Mouse (Mus musculus): ENCODE measurements around the gene Gm45213. TPM values are rescaled to one million over a fixed set of nuclear protein-coding genes. Genes with fewer than 3 reads are reported as not detected.

Gene Gm45213
- polyA plus RNA-seq, 1 experiment from 2014 or later, result not detected

- H3K4me1 ChIP-seq, result no peaks in the 10 kb centered on the region
- no peaks in the 10 kb centered on the region for H3K27me3 ChIP-seq
- ATAC-seq (ENCODE audit: low FRiP score, low read depth), result no peak
- no peak overlapping the region for H3K27ac ChIP-seq (replicated peaks)
- H3K4me3 ChIP-seq, result no peak overlapping the region
- no peak overlapping the region for H3K4me2 ChIP-seq (replicated peaks)
- peaks cover 26% of the 10 kb centered on the region for H3K36me3 ChIP-seq
- H3K9ac ChIP-seq (replicated peaks), result no peak overlapping the region
- 83% methylated on average over 5 of the region's 5 CpGs for WGBS
- H3K9me3 ChIP-seq, result no peaks in the 10 kb centered on the region
Observed at GRCm38 (mm10) chr7:66094141-66094540, 50.7 kb downstream of the Gm45213 start.

- 90% methylated on average over 7 of the region's 7 CpGs for WGBS
- Histone ChIP-seq H3K4me2 (replicated peaks) (no peak overlapping the region), H3K27ac (replicated peaks) (no peak overlapping the region), H3K9ac (replicated peaks) (no peak overlapping the region), H3K36me3 (no peaks in the 10 kb centered on the region), H3K4me3 (no peak overlapping the region), H3K4me1 (no peaks in the 10 kb centered on the region), H3K9me3 (no peaks in the 10 kb centered on the region), H3K27me3 (peaks cover 12% of the 10 kb centered on the region; the same call in 1 of the 2 replicates)
- no peak for ATAC-seq (ENCODE audit: low FRiP score, low read depth)
Observed at GRCm38 (mm10) chr7:66098803-66099202, 55.4 kb downstream of the Gm45213 start.

GRCm38 (mm10) chr7:66101866-66102265, 58.5 kb downstream of the Gm45213 start:
- no peak for ATAC-seq (ENCODE audit: low FRiP score, low read depth)
- H3K9me3 ChIP-seq, result no peaks in the 10 kb centered on the region
- no peaks in the 10 kb centered on the region for H3K4me1 ChIP-seq
- no peak overlapping the region for H3K27ac ChIP-seq (replicated peaks)
- no peak overlapping the region for H3K4me2 ChIP-seq (replicated peaks)
- 13% methylated on average over 4 of the region's 4 CpGs for WGBS
- no peaks in the 10 kb centered on the region for H3K36me3 ChIP-seq
- peaks cover 22% of the 10 kb centered on the region for H3K27me3 ChIP-seq
- H3K4me3 ChIP-seq, result no peak overlapping the region
- no peak overlapping the region for H3K9ac ChIP-seq (replicated peaks)

- no peaks in the 10 kb centered on the region for H3K36me3 ChIP-seq
- 88% methylated on average over 5 of the region's 5 CpGs for WGBS
Observed at GRCm38 (mm10) chr7:66104531-66104930, 61.1 kb downstream of the Gm45213 start.

GRCm38 (mm10) chr7:66105771-66106170, 62.4 kb downstream of the Gm45213 start:
- ATAC-seq (ENCODE audit: low FRiP score, low read depth), result no peak
- WGBS, result 81% methylated on average over 4 of the region's 4 CpGs
- H3K9ac ChIP-seq (replicated peaks), result no peak overlapping the region
- no peaks in the 10 kb centered on the region for H3K9me3 ChIP-seq
- peaks cover 25% of the 10 kb centered on the region for H3K27me3 ChIP-seq
- H3K4me2 ChIP-seq (replicated peaks), result no peak overlapping the region
- H3K36me3 ChIP-seq, result no peaks in the 10 kb centered on the region
- no peak overlapping the region for H3K27ac ChIP-seq (replicated peaks)
- no peak overlapping the region for H3K4me3 ChIP-seq
- H3K4me1 ChIP-seq, result peaks cover 9% of the 10 kb centered on the region

More at GRCm38 (mm10) chr7:66104531-66104930, 61.1 kb downstream of the Gm45213 start:
- no peak for ATAC-seq (ENCODE audit: low FRiP score, low read depth)
- H3K9me3 ChIP-seq, result no peaks in the 10 kb centered on the region
- H3K27ac ChIP-seq (replicated peaks), result no peak overlapping the region
- no peak overlapping the region for H3K9ac ChIP-seq (replicated peaks)
- peaks cover 31% of the 10 kb centered on the region for H3K27me3 ChIP-seq
- no peak overlapping the region for H3K4me2 ChIP-seq (replicated peaks)
- H3K4me1 ChIP-seq, result peaks cover 5% of the 10 kb centered on the region
- H3K4me3 ChIP-seq, result no peak overlapping the region

- H3K27me3 ChIP-seq, result peaks cover 19% of the 10 kb centered on the region
- H3K27ac ChIP-seq (replicated peaks), result no peak overlapping the region
- no peak overlapping the region for H3K9ac ChIP-seq (replicated peaks)
- no peaks in the 10 kb centered on the region for H3K9me3 ChIP-seq
- H3K4me1 ChIP-seq, result peaks cover 15% of the 10 kb centered on the region
- no peak for ATAC-seq (ENCODE audit: low FRiP score, low read depth)
- WGBS, result 82% methylated on average over 7 of the region's 7 CpGs
- H3K36me3 ChIP-seq, result no peaks in the 10 kb centered on the region
- H3K4me3 ChIP-seq, result no peak overlapping the region
- no peak overlapping the region for H3K4me2 ChIP-seq (replicated peaks)
Observed at GRCm38 (mm10) chr7:66106581-66107056, 63.2 kb downstream of the Gm45213 start.

- Histone ChIP-seq H3K9ac (replicated peaks) (no peak overlapping the region), H3K36me3 (no peaks in the 10 kb centered on the region), H3K4me1 (peaks cover 18% of the 10 kb centered on the region), H3K9me3 (no peaks in the 10 kb centered on the region), H3K27me3 (peaks cover 19% of the 10 kb centered on the region), H3K4me2 (replicated peaks) (no peak overlapping the region), H3K4me3 (no peak overlapping the region), H3K27ac (replicated peaks) (no peak overlapping the region)
- 81% methylated on average over 11 of the region's 11 CpGs for WGBS
- no peak for ATAC-seq (ENCODE audit: low FRiP score, low read depth)
Observed at GRCm38 (mm10) chr7:66107206-66107605, 63.8 kb downstream of the Gm45213 start.

- Histone ChIP-seq H3K4me3 (no peak overlapping the region), H3K9me3 (no peaks in the 10 kb centered on the region), H3K4me2 (replicated peaks) (no peak overlapping the region), H3K27ac (replicated peaks) (no peak overlapping the region), H3K9ac (replicated peaks) (no peak overlapping the region), H3K27me3 (peaks cover 19% of the 10 kb centered on the region), H3K36me3 (no peaks in the 10 kb centered on the region), H3K4me1 (peaks cover 22% of the 10 kb centered on the region)
- 9% methylated on average over 7 of the region's 7 CpGs for WGBS
- no peak for ATAC-seq (ENCODE audit: low FRiP score, low read depth)
Observed at GRCm38 (mm10) chr7:66107930-66108329, 64.5 kb downstream of the Gm45213 start.

- Histone ChIP-seq H3K27ac (replicated peaks) (peak within 1 kb of the TSS; percentile 96), H3K9ac (replicated peaks) (peak within 1 kb of the TSS; percentile 93), H3K4me3 (peak within 1 kb of the TSS; percentile 94), H3K4me2 (replicated peaks) (peak within 1 kb of the TSS; percentile 88), H3K36me3 (no peaks in the 10 kb centered on the region), H3K4me1 (peaks cover 30% of the 10 kb centered on the region), H3K27me3 (peaks cover 19% of the 10 kb centered on the region), H3K9me3 (no peaks in the 10 kb centered on the region)
- under 1% methylated on average over 79 of the region's 123 CpGs for WGBS
- ATAC-seq (ENCODE audit: low FRiP score, low read depth), result peak; percentile 90
Observed at GRCm38 (mm10) chr7:66108961-66109854, 65.8 kb downstream of the Gm45213 start, which contains the start of gene Chsy1. Chsy1 (plus strand) TSS chr7:66109515.

- WGBS, result under 1% methylated on average over 62 of the region's 77 CpGs
- H3K27ac ChIP-seq (replicated peaks), result peak overlapping the region; percentile 96
- H3K4me1 ChIP-seq, result peaks cover 35% of the 10 kb centered on the region
Observed at GRCm38 (mm10) chr7:66109855-66110635, 66.6 kb downstream of the Gm45213 start.

GRCm38 (mm10) chr7:66110636-66111112, 67.3 kb downstream of the Gm45213 start:
- no peaks in the 10 kb centered on the region for H3K9me3 ChIP-seq
- H3K27ac ChIP-seq (replicated peaks), result peak overlapping the region; percentile 96
- H3K9ac ChIP-seq (replicated peaks), result peak overlapping the region; percentile 93
- no peak for ATAC-seq (ENCODE audit: low FRiP score, low read depth)
- peak overlapping the region; percentile 94 for H3K4me3 ChIP-seq
- 2% methylated on average over 10 of the region's 10 CpGs for WGBS
- H3K36me3 ChIP-seq, result no peaks in the 10 kb centered on the region
- peaks cover 13% of the 10 kb centered on the region for H3K27me3 ChIP-seq
- H3K4me2 ChIP-seq (replicated peaks), result peak overlapping the region; percentile 74
- H3K4me1 ChIP-seq, result peaks cover 41% of the 10 kb centered on the region

More at GRCm38 (mm10) chr7:66109855-66110635, 66.6 kb downstream of the Gm45213 start:
- Histone ChIP-seq H3K27me3 (peaks cover 13% of the 10 kb centered on the region), H3K36me3 (no peaks in the 10 kb centered on the region), H3K9me3 (no peaks in the 10 kb centered on the region), H3K4me2 (replicated peaks) (peak overlapping the region; percentile 74), H3K9ac (replicated peaks) (peak overlapping the region; percentile 93), H3K4me3 (peak overlapping the region; percentile 94)
- ATAC-seq (ENCODE audit: low FRiP score, low read depth), result peak; percentile 61

Measured in midbrain, embryonic 12.5 days (tissue).